Mouse (Mus musculus): ENCODE results near the gene 1700013F07Rik. TPM values are rescaled to one million over a fixed set of nuclear protein-coding genes. Genes with fewer than 3 reads are reported as not detected.
A peak's percentile ranks its signal among the peaks of the same experiment; 100 is the strongest.
"Not testable (repeated sequence)": the region's sequence is repeated elsewhere in the genome, so short reads cannot be mapped to it uniquely, and the experiment has no call there.

Gene 1700013F07Rik
- polyA plus RNA-seq (2015; fragmentation: Nextera tagmentation; extraction: Ambion mirVana) = not detected in 2 replicates

DNA sequence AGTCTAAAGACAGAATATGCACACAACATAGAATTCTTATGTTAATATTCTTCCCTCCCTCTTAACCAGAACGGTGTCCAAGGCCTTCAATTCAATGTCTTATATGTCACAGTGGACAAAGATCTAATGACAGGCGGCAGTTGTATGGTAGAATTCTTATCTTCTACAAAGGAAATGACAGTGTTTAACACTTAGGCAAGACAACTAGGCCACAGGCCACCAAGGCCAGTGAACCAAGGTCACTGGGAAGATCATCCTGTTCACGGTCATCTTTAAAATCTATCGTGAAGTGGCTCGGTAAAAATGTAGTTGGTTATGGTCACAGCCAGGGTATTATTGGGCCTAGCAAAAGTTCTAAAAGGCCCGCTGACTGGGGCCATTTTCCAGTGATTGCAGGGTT, at the start of gene 1700013F07Rik:
TSS of gene 1700013F07Rik (plus strand) at position 200 of the 400 bp plus-strand sequence.
- H3K4me2 ChIP-seq (ENCODE audit: low read depth, low read length) = no peak within 1 kb of the TSS
- H3K9ac ChIP-seq (ENCODE audit: low read depth, low read length) = no peak within 1 kb of the TSS
- H3K27me3 ChIP-seq (replicated peaks; ENCODE audit: control insufficient read depth, insufficient read depth, low read length) = peaks cover 13% of the 10 kb centered on the region
- H3K27ac ChIP-seq (ENCODE audit: low read length) = peak within 1 kb of the TSS; percentile 38; the same call in 1 of the 2 replicates
- 85% methylated on average over 6 of the region's 6 CpGs for WGBS
- H3K36me3 ChIP-seq (ENCODE audit: control insufficient read depth, insufficient read depth, low read length) = no peaks in the 10 kb centered on the region
- H3K4me3 ChIP-seq (ENCODE audit: low read length) = no peak within 1 kb of the TSS
- no peak for ATAC-seq
- H3K9me3 ChIP-seq (ENCODE audit: control insufficient read depth, low read length) = no peaks in the 10 kb centered on the region
- peaks cover 11% of the 10 kb centered on the region for H3K4me1 ChIP-seq (ENCODE audit: control insufficient read depth, insufficient read depth, low read length)

DNA sequence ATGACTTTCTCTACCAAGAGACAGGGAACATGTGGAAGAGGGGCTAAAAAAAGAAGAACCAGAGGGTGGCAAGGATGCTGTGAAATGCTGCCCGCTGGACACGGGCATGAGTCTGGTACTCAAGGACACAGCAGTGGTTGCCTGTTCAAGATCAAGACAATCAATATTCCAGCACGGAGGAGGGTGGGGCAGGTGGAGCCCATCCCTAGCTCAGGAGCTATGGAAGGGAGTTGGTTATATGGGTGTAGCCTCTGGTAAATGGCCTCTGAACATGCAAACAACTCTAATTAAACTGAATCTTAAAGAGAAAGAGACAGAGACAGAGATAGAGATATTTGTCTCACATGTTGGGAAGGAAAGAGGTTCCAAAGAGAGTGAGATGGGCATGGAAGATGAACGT, 49.2 kb upstream of the 1700013F07Rik start:
- Histone ChIP-seq H3K9ac (ENCODE audit: low read depth, low read length) (no peak overlapping the region), H3K9me3 (ENCODE audit: control insufficient read depth, low read length) (no peaks in the 10 kb centered on the region), H3K4me1 (ENCODE audit: control insufficient read depth, insufficient read depth, low read length) (no peaks in the 10 kb centered on the region), H3K27me3 (replicated peaks; ENCODE audit: control insufficient read depth, insufficient read depth, low read length) (no peaks in the 10 kb centered on the region), H3K36me3 (ENCODE audit: control insufficient read depth, insufficient read depth, low read length) (no peaks in the 10 kb centered on the region), H3K4me2 (ENCODE audit: low read depth, low read length) (no peak overlapping the region), H3K4me3 (ENCODE audit: low read length) (no peak overlapping the region), H3K27ac (ENCODE audit: low read length) (no peak overlapping the region)
- ATAC-seq = peak; percentile 77; the same call in 1 of the 2 replicates
- WGBS = 65% methylated on average over 4 of the region's 4 CpGs

DNA sequence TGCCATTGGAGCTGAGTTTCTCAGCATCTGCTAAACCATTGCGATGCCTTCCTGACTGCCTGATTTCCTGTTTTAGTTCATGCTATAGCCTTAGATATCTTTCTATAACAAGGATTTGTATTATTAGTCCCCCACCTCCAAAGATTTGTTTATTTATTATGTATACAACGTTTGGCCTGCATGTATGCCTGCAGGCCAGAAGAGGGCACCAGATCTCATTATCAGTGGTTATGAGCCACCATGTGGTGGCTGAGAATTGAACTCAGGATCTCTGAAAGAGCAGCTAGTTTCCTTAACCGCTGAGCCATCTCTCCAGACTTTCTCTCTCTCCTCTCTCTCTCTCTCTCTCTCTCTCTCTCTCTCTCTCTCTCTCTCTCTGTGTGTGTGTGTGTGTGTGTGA, 44.0 kb upstream of the 1700013F07Rik start:
- no peaks in the 10 kb centered on the region for H3K9me3 ChIP-seq (ENCODE audit: control insufficient read depth, low read length)
- H3K4me2 ChIP-seq (ENCODE audit: low read depth, low read length) = no peak overlapping the region
- 33% methylated on average over 3 of the region's 3 CpGs for WGBS
- no peaks in the 10 kb centered on the region for H3K4me1 ChIP-seq (ENCODE audit: control insufficient read depth, insufficient read depth, low read length)
- H3K27me3 ChIP-seq (replicated peaks; ENCODE audit: control insufficient read depth, insufficient read depth, low read length) = no peaks in the 10 kb centered on the region
- H3K9ac ChIP-seq (ENCODE audit: low read depth, low read length) = no peak overlapping the region
- ATAC-seq = no peak
- no peak overlapping the region for H3K27ac ChIP-seq (ENCODE audit: low read length)
- H3K36me3 ChIP-seq (ENCODE audit: control insufficient read depth, insufficient read depth, low read length) = no peaks in the 10 kb centered on the region
- no peak overlapping the region for H3K4me3 ChIP-seq (ENCODE audit: low read length)

DNA sequence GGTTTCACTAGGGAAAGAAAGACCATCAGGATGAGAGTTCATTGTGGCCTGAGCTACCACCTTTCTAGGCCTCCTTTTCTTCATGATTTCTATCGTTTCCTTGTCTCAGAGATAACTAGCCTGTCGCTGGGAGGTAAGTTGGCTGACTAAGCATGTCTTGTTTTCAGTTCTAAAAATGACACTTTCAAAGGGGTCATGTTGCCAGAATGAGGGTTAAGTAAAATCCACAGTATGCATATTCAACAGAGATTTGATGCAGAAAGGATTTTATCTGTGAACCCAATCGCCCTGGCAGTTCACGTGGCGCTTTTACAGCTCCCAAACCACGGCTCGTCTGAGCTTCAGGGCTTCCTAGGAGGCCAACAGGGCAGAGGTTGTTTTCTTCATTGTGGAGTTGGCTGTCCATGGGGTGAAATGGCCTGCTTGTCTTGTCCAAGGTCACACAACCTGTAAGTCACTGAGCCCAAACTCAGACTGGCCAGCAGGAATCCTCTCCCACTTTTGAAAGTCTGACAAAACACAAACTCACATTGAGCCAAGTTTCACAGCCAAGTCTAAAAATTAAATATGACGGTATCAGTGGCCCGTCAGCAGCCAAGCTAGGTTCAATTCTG, 39.0 kb upstream of the 1700013F07Rik start:
- H3K9ac ChIP-seq (ENCODE audit: low read depth, low read length) = no peak overlapping the region
- no peaks in the 10 kb centered on the region for H3K27me3 ChIP-seq (replicated peaks; ENCODE audit: control insufficient read depth, insufficient read depth, low read length)
- no peaks in the 10 kb centered on the region for H3K9me3 ChIP-seq (ENCODE audit: control insufficient read depth, low read length)
- WGBS = 75% methylated on average over 9 of the region's 9 CpGs
- no peak overlapping the region for H3K4me2 ChIP-seq (ENCODE audit: low read depth, low read length)
- no peaks in the 10 kb centered on the region for H3K4me1 ChIP-seq (ENCODE audit: control insufficient read depth, insufficient read depth, low read length)
- H3K36me3 ChIP-seq (ENCODE audit: control insufficient read depth, insufficient read depth, low read length) = no peaks in the 10 kb centered on the region
- no peak overlapping the region for H3K27ac ChIP-seq (ENCODE audit: low read length)
- H3K4me3 ChIP-seq (ENCODE audit: low read length) = no peak overlapping the region
- no peak for ATAC-seq

DNA sequence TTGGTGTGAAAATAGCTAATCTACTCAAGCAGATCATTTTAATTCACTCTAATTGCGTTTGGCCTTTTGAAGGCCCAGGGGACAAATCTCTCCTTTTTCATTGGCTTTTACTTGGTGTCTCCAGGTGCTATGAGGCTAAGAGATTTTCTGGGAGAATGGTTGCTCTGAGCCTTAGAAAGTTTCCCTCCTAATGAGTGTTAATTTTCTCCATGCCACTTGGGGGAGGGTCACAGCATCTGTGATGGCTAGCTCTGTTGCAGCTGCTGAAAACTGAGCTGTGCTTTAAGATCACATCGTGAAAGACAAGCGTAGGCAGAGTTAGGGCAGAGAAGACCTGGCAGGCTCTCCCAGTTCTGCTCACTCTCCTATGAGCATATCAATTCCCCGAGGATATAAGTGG, 38.5 kb upstream of the 1700013F07Rik start:
- Histone ChIP-seq H3K27me3 (replicated peaks; ENCODE audit: control insufficient read depth, insufficient read depth, low read length) (no peaks in the 10 kb centered on the region), H3K4me3 (ENCODE audit: low read length) (no peak overlapping the region), H3K36me3 (ENCODE audit: control insufficient read depth, insufficient read depth, low read length) (no peaks in the 10 kb centered on the region), H3K9ac (ENCODE audit: low read depth, low read length) (no peak overlapping the region), H3K4me2 (ENCODE audit: low read depth, low read length) (no peak overlapping the region), H3K9me3 (ENCODE audit: control insufficient read depth, low read length) (no peaks in the 10 kb centered on the region), H3K27ac (ENCODE audit: low read length) (no peak overlapping the region), H3K4me1 (ENCODE audit: control insufficient read depth, insufficient read depth, low read length) (no peaks in the 10 kb centered on the region)
- 55% methylated on average over 4 of the region's 4 CpGs for WGBS
- no peak for ATAC-seq

DNA sequence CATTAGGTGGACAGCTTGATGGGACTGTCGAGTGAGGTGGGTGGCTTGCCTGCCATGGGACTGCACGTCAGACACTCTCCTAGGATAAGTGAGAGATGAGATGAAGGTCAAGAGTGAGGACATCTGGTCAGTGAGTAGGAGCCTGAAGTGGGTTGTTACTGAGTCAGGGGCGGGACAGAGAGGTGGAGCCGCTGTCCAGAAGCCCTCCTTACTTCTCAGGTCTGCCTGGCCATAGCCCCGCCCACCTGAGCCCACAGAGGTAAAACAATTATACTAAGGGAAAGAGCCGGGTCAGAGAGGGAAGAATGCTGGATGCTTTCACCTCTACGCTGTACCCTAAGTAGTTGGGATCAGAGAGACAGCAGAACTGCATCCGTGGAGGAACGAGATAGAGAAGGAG, 36.3 kb upstream of the 1700013F07Rik start:
- Histone ChIP-seq H3K4me1 (ENCODE audit: control insufficient read depth, insufficient read depth, low read length) (no peaks in the 10 kb centered on the region), H3K36me3 (ENCODE audit: control insufficient read depth, insufficient read depth, low read length) (no peaks in the 10 kb centered on the region), H3K9me3 (ENCODE audit: control insufficient read depth, low read length) (no peaks in the 10 kb centered on the region), H3K27me3 (replicated peaks; ENCODE audit: control insufficient read depth, insufficient read depth, low read length) (no peaks in the 10 kb centered on the region), H3K4me2 (ENCODE audit: low read depth, low read length) (no peak overlapping the region), H3K4me3 (ENCODE audit: low read length) (no peak overlapping the region), H3K27ac (ENCODE audit: low read length) (no peak overlapping the region), H3K9ac (ENCODE audit: low read depth, low read length) (no peak overlapping the region)
- WGBS = 33% methylated on average over 9 of the region's 9 CpGs
- ATAC-seq = no peak

DNA sequence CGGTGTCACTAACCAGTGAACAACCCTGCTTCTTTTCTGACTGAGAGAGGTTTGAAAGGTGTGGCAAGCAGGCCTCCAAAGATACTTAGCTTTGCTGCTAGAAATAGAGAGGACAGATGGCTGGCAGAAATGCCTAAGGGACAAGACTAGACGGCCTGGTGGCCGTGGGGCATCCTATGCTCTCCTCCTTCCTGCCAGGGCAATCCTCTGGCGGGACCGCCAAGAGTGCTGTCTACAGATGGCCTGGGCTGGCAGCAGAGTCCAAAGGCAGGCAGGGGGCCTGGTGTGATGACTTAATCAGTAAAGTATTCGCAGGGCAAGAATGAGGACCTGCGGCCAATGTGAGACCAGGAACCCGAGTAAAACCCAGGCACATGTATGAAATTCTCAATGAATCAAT, 34.1 kb upstream of the 1700013F07Rik start:
- WGBS = 65% methylated on average over 8 of the region's 8 CpGs
- Histone ChIP-seq H3K9me3 (ENCODE audit: control insufficient read depth, low read length) (no peaks in the 10 kb centered on the region), H3K4me1 (ENCODE audit: control insufficient read depth, insufficient read depth, low read length) (no peaks in the 10 kb centered on the region), H3K4me3 (ENCODE audit: low read length) (no peak overlapping the region), H3K9ac (ENCODE audit: low read depth, low read length) (no peak overlapping the region), H3K27me3 (replicated peaks; ENCODE audit: control insufficient read depth, insufficient read depth, low read length) (no peaks in the 10 kb centered on the region), H3K4me2 (ENCODE audit: low read depth, low read length) (no peak overlapping the region), H3K27ac (ENCODE audit: low read length) (no peak overlapping the region), H3K36me3 (ENCODE audit: control insufficient read depth, insufficient read depth, low read length) (no peaks in the 10 kb centered on the region)
- no peak for ATAC-seq

DNA sequence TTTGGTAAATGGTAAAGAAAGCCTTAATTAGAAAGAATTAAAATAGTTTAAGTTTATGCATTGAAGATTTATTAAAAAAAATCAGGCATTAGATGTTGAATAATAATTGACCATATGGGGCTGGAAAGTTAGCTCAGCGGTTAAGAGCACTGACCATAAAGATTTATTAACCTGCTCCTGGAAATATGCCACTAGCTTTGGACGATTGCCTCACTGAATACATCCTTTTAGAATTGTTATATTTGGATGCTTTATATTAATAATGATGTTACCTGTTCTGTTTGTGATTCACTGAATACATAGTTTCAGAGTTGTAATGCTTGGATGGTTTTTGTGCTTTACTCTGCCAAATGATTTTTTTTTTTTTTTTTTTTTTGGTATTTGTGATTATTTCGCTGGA, 32.5 kb upstream of the 1700013F07Rik start:
- ATAC-seq; H3K36me3 ChIP-seq (ENCODE audit: control insufficient read depth, insufficient read depth, low read length); H3K4me2 ChIP-seq (ENCODE audit: low read depth, low read length); H3K4me3 ChIP-seq (ENCODE audit: low read length); H3K27me3 ChIP-seq (replicated peaks; ENCODE audit: control insufficient read depth, insufficient read depth, low read length); H3K9me3 ChIP-seq (ENCODE audit: control insufficient read depth, low read length); H3K9ac ChIP-seq (ENCODE audit: low read depth, low read length); H3K4me1 ChIP-seq (ENCODE audit: control insufficient read depth, insufficient read depth, low read length); H3K27ac ChIP-seq (ENCODE audit: low read length): not testable (repeated sequence)
- 65% methylated on average over 3 of the region's 3 CpGs for whole genome bisulfite sequencing

DNA sequence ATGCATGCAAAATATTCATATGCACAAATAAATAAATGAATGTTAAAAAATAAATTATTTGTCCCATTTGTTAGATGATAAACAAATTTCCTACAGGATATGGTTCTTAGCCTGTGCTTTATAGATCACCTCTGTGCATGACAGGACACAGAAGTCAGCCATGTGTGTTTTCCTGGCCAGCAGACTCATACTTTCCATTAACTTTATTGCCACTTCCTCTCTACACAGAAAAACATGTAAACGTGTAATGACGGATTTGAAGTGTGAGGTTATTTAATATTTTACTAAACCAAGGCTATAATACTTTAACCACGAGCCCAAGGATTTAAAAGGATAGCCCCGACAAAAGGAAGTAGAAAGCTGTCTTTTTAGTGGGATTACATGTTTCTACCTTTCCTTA, 30.0 kb upstream of the 1700013F07Rik start:
- Histone ChIP-seq H3K27me3 (replicated peaks; ENCODE audit: control insufficient read depth, insufficient read depth, low read length) (no peaks in the 10 kb centered on the region), H3K36me3 (ENCODE audit: control insufficient read depth, insufficient read depth, low read length) (no peaks in the 10 kb centered on the region), H3K4me3 (ENCODE audit: low read length) (no peak overlapping the region), H3K4me2 (ENCODE audit: low read depth, low read length) (no peak overlapping the region), H3K27ac (ENCODE audit: low read length) (no peak overlapping the region), H3K9me3 (ENCODE audit: control insufficient read depth, low read length) (no peaks in the 10 kb centered on the region), H3K9ac (ENCODE audit: low read depth, low read length) (no peak overlapping the region), H3K4me1 (ENCODE audit: control insufficient read depth, insufficient read depth, low read length) (no peaks in the 10 kb centered on the region)
- ATAC-seq = no peak
- 58% methylated on average over 4 of the region's 4 CpGs for WGBS
